Mouse (Mus musculus) thymus, postnatal 4 days (tissue): ENCODE results near the gene Hoxd8.

Experiments used
- DNase-seq: peaks from one replicate; pipeline ENCODE4 v3.0.0; 2021

Gene Hoxd8

GRCm38 (mm10) chr2:74715504-74716241, 11.3 kb downstream of the Hoxd8 start:
- DNase-seq: peak; percentile 95

- DNase-seq: no peak
These were observed 16.0 kb downstream of the Hoxd8 start for GRCm38 (mm10) chr2:74720384-74720783.

- DNase-seq: no peak
These were observed 16.6 kb downstream of the Hoxd8 start for GRCm38 (mm10) chr2:74720955-74721491.

- no peak for DNase-seq
These were observed 17.5 kb downstream of the Hoxd8 start for GRCm38 (mm10) chr2:74721882-74722281.

GRCm38 (mm10) chr2:74722949-74723348, 18.5 kb downstream of the Hoxd8 start:
- DNase-seq: no peak

GRCm38 (mm10) chr2:74724244-74725015, 20.0 kb downstream of the Hoxd8 start:
- no peak for DNase-seq

GRCm38 (mm10) chr2:74725171-74725570, 20.8 kb downstream of the Hoxd8 start:
- DNase-seq: no peak

- no peak for DNase-seq
These were observed 22.1 kb downstream of the Hoxd8 start, which contains the start of gene Gm28230 for GRCm38 (mm10) chr2:74726551-74726950. TSS of gene Gm28230 (plus strand) at chr2:74726728.

GRCm38 (mm10) chr2:74726973-74727639, 22.7 kb downstream of the Hoxd8 start:
- no peak for DNase-seq

- no peak for DNase-seq
These were observed 23.4 kb downstream of the Hoxd8 start for GRCm38 (mm10) chr2:74727640-74728302.

- no peak for DNase-seq
These were observed 23.9 kb downstream of the Hoxd8 start for GRCm38 (mm10) chr2:74728303-74728680.

GRCm38 (mm10) chr2:74730331-74730730, 25.9 kb downstream of the Hoxd8 start:
- DNase-seq: no peak

- no peak for DNase-seq
These were observed 26.6 kb downstream of the Hoxd8 start for GRCm38 (mm10) chr2:74731055-74731454.

- DNase-seq: no peak
These were observed 27.5 kb downstream of the Hoxd8 start for GRCm38 (mm10) chr2:74731799-74732512.

GRCm38 (mm10) chr2:74732513-74733316, 28.3 kb downstream of the Hoxd8 start:
- DNase-seq: no peak

- no peak for DNase-seq
These were observed 28.9 kb downstream of the Hoxd8 start for GRCm38 (mm10) chr2:74733317-74733661.

GRCm38 (mm10) chr2:74733765-74734164, 29.4 kb downstream of the Hoxd8 start:
- DNase-seq: no peak

- no peak for DNase-seq
These were observed 30.0 kb downstream of the Hoxd8 start for GRCm38 (mm10) chr2:74734451-74734850.

GRCm38 (mm10) chr2:74734996-74735811, 30.8 kb downstream of the Hoxd8 start:
- DNase-seq: no peak
